Mouse (Mus musculus) liver, adult 2 months (tissue): ENCODE measurements at regions not wholly inside any gene's neighbourhood (a gene's known extent, or its start where the extent isn't known, plus 50 kb on each side); places are given as distances from the start of the nearest gene placed in this dataset.

Experiments
- DNase-seq: peaks from one replicate; pipeline ENCODE4 v3.0.0-alpha.2; 2011; ENCODE audit warnings: low read depth, low spot score; ENCODE audit errors: extremely low read depth
- H3K27ac ChIP-seq: fragments of 200-500 bp; replicated peaks from 2 replicates; pipeline ENCODE4 v1.5.1; 2012; ENCODE audit warnings: low read depth, mild to moderate bottlenecking, control low read depth, inconsistent platforms, low read length; ENCODE audit not compliant: insufficient read depth
- H3K27me3 ChIP-seq: fragments of 200-500 bp; 2 replicates; pipeline ENCODE4 v1.6.1; 2012; ENCODE audit warnings: mild to moderate bottlenecking, moderate library complexity, low read length, inconsistent platforms; ENCODE audit not compliant: control insufficient read depth, insufficient read depth
- H3K36me3 ChIP-seq: fragments of 200-500 bp; 2 replicates; pipeline ENCODE4 v1.6.1; 2012; ENCODE audit warnings: low read length, inconsistent platforms; ENCODE audit not compliant: control insufficient read depth, insufficient read depth
- H3K4me1 ChIP-seq: fragments of 200-500 bp; 2 replicates; pipeline ENCODE4 v1.6.1; 2011; ENCODE audit warnings: low read length; ENCODE audit not compliant: control insufficient read depth, insufficient read depth
- H3K4me3 ChIP-seq: fragments of 200-500 bp; 2 replicates; pipeline ENCODE4 v1.5.1; 2011; ENCODE audit warnings: low read depth, mild to moderate bottlenecking, control low read depth, low read length, moderate library complexity; ENCODE audit not compliant: insufficient read depth
- H3K79me2 ChIP-seq: fragments of 200-500 bp; 2 replicates; pipeline ENCODE4 v1.6.1; 2012; ENCODE audit warnings: inconsistent platforms, mild to moderate bottlenecking, low read length, moderate library complexity; ENCODE audit not compliant: control insufficient read depth, insufficient read depth
- H3K9ac ChIP-seq: fragments of 200-500 bp; 2 replicates; pipeline ENCODE4 v1.6.1; 2012; ENCODE audit warnings: low read depth, mild to moderate bottlenecking, control low read depth, inconsistent platforms, low read length
- CTCF ChIP-seq: fragments of 200-500 bp; IDR thresholded peaks from 2 replicates; pipeline ENCODE4 v1.5.1; 2011; ENCODE audit warnings: low read depth, low read length, control low read depth
- POLR2A ChIP-seq: fragments of 200-500 bp; IDR thresholded peaks from 2 replicates; pipeline ENCODE4 v1.6.1; 2011; ENCODE audit warnings: low read length, control low read depth; ENCODE audit not compliant: insufficient read depth; ENCODE audit errors: extremely low read depth
- WGBS: fragments of 180-500 bp; shearing (Covaris S2); methylation state at CpG from one replicate; pipeline ENCODE4 v1.1.7; 2018; 5-methylcytosine and 5-hydroxymethylcytosine counted together

- no peaks in the 10 kb centered on the region for H3K79me2 ChIP-seq
- H3K27ac ChIP-seq, result no peak overlapping the region
- H3K4me3 ChIP-seq, result no peak overlapping the region
- H3K4me1 ChIP-seq, result no peaks in the 10 kb centered on the region
- no peaks in the 10 kb centered on the region for H3K36me3 ChIP-seq
- TF ChIP-seq CTCF (no peak), POLR2A (no peak)
- WGBS, result 82% methylated on average over 1 of the region's 1 CpGs
- H3K27me3 ChIP-seq, result no peaks in the 10 kb centered on the region
- H3K9ac ChIP-seq, result no peak overlapping the region
- DNase-seq, result no peak
Measured at GRCm38 (mm10) chr4:12766763-12767162, 594.9 kb upstream of the Fam92a start.

GRCm38 (mm10) chr4:12750817-12751216 lies 579.0 kb upstream of the Fam92a start:
- no peaks in the 10 kb centered on the region for H3K4me1 ChIP-seq
- no peaks in the 10 kb centered on the region for H3K36me3 ChIP-seq
- no peak overlapping the region for H3K9ac ChIP-seq
- H3K27me3 ChIP-seq, result no peaks in the 10 kb centered on the region
- DNase-seq, result no peak
- H3K79me2 ChIP-seq, result no peaks in the 10 kb centered on the region
- H3K27ac ChIP-seq, result no peak overlapping the region
- no peak overlapping the region for H3K4me3 ChIP-seq
- WGBS, result 71% methylated on average over 2 of the region's 2 CpGs
- no peak for TF ChIP-seq CTCF
- no peak for TF ChIP-seq POLR2A

DNA sequence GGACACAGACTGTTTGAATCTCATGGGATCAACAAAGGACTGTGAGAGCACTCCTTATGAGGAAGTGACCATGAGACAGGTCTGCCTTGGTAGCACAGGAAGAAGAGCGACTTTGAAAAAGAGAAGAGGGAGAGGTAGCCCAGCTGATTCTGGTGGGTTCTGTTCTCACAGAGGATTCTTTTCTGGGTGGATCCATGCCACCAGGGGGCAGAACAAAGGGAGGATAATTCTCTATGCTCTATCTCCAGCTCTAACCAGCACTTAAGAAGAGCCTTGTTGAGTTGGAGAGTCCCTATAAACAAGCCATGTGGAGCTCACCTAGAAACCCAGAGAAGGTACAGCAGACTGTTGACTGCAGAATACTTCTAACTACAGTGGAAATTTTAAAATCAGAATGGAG lies 578.1 kb upstream of the Fam92a start:
- Histone ChIP-seq H3K27ac (no peak overlapping the region), H3K4me3 (no peak overlapping the region), H3K36me3 (no peaks in the 10 kb centered on the region), H3K4me1 (no peaks in the 10 kb centered on the region), H3K79me2 (no peaks in the 10 kb centered on the region), H3K27me3 (no peaks in the 10 kb centered on the region), H3K9ac (no peak overlapping the region)
- TF ChIP-seq CTCF (no peak), POLR2A (no peak)
- DNase-seq, result no peak
- WGBS, result 90% methylated on average over 1 of the region's 1 CpGs

GRCm38 (mm10) chr4:12743714-12744327 lies 572.0 kb upstream of the Fam92a start:
- DNase-seq, result no peak
- no peak overlapping the region for H3K9ac ChIP-seq
- no peaks in the 10 kb centered on the region for H3K36me3 ChIP-seq
- no peaks in the 10 kb centered on the region for H3K27me3 ChIP-seq
- no peak overlapping the region for H3K4me3 ChIP-seq
- H3K27ac ChIP-seq, result no peak overlapping the region
- no peaks in the 10 kb centered on the region for H3K79me2 ChIP-seq
- WGBS, result 70% methylated on average over 5 of the region's 5 CpGs
- H3K4me1 ChIP-seq, result no peaks in the 10 kb centered on the region
- TF ChIP-seq POLR2A (no peak), CTCF (no peak)

DNA sequence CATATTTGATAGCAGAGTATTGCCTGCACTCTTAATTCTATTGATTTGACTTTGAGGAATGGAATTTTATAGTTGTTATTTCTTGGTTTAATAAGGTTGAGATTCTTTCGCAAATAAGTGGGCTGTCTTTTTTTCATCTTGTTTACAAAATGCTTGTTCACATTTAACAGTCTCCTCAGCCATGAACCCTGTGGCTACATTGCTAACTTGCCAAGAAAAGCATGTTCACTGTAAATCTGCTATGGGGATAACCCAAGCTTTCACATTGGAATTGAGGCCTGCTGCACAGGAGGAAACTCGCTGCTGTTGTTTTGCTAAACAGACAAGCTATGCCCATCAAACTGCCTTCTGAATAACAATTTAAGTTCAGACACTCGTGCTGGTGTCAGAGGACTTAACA lies 564.6 kb upstream of the Fam92a start:
- Histone ChIP-seq H3K9ac (no peak overlapping the region), H3K27me3 (no peaks in the 10 kb centered on the region; the same call in 1 of the 2 replicates), H3K4me3 (no peak overlapping the region), H3K79me2 (no peaks in the 10 kb centered on the region), H3K36me3 (no peaks in the 10 kb centered on the region), H3K4me1 (no peaks in the 10 kb centered on the region), H3K27ac (no peak overlapping the region)
- 57% methylated on average over 3 of the region's 3 CpGs for WGBS
- TF ChIP-seq CTCF (no peak), POLR2A (no peak)
- no peak for DNase-seq

DNA sequence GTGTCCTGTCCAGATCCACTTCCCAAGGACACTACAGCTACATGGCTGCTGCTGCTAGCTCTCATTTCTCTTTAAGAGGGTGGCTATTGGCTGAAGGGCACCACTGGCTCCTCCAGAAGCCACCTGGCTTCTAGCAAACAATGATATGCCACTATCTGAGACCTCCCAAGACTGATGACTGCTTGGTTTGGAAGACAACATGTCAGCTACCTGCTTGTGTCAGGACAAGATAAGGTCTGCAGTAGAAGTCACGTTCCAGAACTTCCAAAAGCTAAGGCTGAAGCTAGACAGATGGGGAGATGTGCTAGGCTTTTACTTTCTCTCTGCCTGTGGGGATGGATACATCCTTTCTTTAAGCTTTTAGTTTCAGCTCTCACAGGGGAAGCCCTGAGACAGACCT lies 528.4 kb upstream of the Fam92a start:
- no peak for DNase-seq
- 50% methylated on average over 1 of the region's 1 CpGs for WGBS
- no peaks in the 10 kb centered on the region for H3K36me3 ChIP-seq
- no peaks in the 10 kb centered on the region for H3K4me1 ChIP-seq
- H3K27me3 ChIP-seq, result no peaks in the 10 kb centered on the region
- no peaks in the 10 kb centered on the region for H3K79me2 ChIP-seq
- no peak overlapping the region for H3K4me3 ChIP-seq
- H3K27ac ChIP-seq, result no peak overlapping the region
- no peak overlapping the region for H3K9ac ChIP-seq
- TF ChIP-seq CTCF (no peak), POLR2A (no peak)
